Mouse (Mus musculus): ENCODE measurements around the gene Pdss1. TPM values are rescaled to one million over a fixed set of nuclear protein-coding genes. Genes with fewer than 3 reads are reported as not detected.

Pdss1 gene
- polyA plus RNA-seq, 2 experiments from 2014 or later = 9.0 to 14.8 TPM

GRCm38 (mm10) chr2:22962242-22962641 is 66.9 kb downstream of the Pdss1 start:
- ATAC-seq = no peak

GRCm38 (mm10) chr2:22962970-22963369 is 67.6 kb downstream of the Pdss1 start:
- no peak for ATAC-seq

GRCm38 (mm10) chr2:22977387-22977973 is 82.2 kb downstream of the Pdss1 start:
- ATAC-seq = no peak

GRCm38 (mm10) chr2:22985973-22986657 is 90.8 kb downstream of the Pdss1 start:
- ATAC-seq = no peak

Other genes with a start within 250 kb of the Pdss1 start
- gene Apbb1ip, start 121.4 kb upstream of the Pdss1 start, polyA plus RNA-seq (2017; shearing (Covaris generic)) = 10 to 100 TPM; 77.8 to 94.9 TPM
- 100 to 1,000 TPM; 222 to 231 TPM for gene Abi1, start 144.7 kb downstream of the Pdss1 start, polyA plus RNA-seq (2017; shearing (Covaris generic))
- gene Acbd5, start 172.6 kb downstream of the Pdss1 start, polyA plus RNA-seq (2017; shearing (Covaris generic)) = 10 to 100 TPM; 49.5 to 62.5 TPM